Mouse (Mus musculus) embryo, embryonic 11.5 days (tissue): ENCODE results near the gene F10.
A peak's percentile ranks its signal among the peaks of the same experiment; 100 is the strongest.
"Not testable (repeated sequence)": the region's sequence is repeated elsewhere in the genome, so short reads cannot be mapped to it uniquely, and the experiment has no call there.

Source experiments
- DNase-seq: peaks from one replicate; pipeline ENCODE4 v3.0.0-alpha.2; 2012; ENCODE audit warnings: low read depth, low spot score

The F10 gene

DNA sequence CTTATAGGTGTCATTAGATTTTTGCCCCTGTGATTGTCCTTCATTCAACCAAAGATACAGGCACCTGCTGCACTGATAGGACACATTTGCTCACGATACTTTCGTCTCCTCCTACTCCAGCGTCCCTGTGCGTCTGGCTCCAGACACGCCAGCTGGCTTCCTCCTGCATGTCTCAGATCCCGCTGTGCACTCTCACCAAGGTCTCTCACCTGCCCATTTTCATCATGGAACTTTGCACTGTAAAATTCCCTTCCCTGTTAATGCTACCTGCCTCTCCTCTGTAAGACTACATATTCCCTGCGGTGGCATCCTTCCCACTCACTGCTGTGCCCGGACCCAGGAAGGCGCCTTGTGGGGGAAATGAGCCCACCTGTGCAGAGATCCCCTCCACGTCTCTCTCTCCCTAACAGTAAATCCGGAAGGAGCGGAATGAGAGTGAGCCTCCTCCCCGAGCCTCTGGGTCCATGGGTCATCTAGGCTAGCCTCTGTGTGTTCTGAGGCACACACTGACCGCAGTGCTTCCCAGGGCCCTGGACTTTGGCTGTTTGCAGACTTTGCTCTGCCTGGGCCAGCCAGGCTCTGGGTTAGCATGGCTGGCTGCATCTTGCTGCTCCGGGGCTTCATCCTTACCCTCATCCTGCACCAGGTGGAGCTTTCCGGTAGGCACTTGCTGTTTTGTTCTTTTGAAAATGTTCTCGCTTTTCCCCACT, 23.5 kb downstream of the F10 start, which contains the start of gene Proz:
Gene Proz, plus strand, starts transcription at position 474 of the 710 bp plus-strand sequence.
- DNase-seq = no peak

DNA sequence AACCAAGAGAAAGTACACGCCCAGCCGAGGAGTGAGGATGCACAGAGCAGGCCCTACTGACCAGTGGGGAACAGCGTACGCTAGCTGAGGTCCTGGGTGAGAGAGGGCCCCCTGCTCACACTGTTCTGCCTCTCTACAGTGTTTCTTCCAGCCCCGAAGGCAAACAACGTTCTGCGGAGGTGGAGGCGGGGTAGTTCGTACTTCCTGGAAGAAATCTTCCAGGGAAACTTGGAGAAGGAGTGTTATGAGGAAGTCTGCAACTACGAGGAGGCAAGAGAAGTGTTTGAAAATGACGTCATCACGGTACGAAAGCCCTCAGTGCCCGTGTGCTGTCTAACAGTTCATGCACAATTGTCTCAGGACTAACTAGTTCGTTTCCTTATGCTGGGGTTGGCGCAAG, 26.0 kb downstream of the F10 start:
- no peak for DNase-seq

- DNase-seq = no peak
These were observed 36.1 kb downstream of the F10 start for GRCm38 (mm10) chr8:13073255-13073654.

GRCm38 (mm10) chr8:13075044-13075443, 37.9 kb downstream of the F10 start:
- DNase-seq = no peak

DNA sequence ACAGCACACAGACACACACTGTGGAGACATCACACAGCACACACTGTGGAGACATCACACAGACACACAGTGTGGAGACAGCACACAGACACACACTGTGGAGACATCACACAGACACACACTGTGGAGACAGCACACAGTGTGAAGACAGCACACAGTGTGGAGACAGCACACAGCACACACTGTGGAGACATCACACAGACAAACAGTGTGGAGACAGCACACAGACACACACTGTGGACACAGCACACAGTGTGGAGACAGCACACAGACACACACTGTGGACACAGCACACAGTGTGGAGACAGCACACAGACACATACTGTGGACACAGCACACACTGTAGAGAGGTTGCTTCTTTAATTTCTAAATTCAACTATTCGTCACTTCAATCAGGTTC, 38.5 kb downstream of the F10 start:
- not testable (repeated sequence) for DNase-seq

GRCm38 (mm10) chr8:13077542-13077941, 40.4 kb downstream of the F10 start:
- no peak for DNase-seq

GRCm38 (mm10) chr8:13104691-13105086, 67.6 kb downstream of the F10 start:
- peak; percentile 77 for DNase-seq

DNA sequence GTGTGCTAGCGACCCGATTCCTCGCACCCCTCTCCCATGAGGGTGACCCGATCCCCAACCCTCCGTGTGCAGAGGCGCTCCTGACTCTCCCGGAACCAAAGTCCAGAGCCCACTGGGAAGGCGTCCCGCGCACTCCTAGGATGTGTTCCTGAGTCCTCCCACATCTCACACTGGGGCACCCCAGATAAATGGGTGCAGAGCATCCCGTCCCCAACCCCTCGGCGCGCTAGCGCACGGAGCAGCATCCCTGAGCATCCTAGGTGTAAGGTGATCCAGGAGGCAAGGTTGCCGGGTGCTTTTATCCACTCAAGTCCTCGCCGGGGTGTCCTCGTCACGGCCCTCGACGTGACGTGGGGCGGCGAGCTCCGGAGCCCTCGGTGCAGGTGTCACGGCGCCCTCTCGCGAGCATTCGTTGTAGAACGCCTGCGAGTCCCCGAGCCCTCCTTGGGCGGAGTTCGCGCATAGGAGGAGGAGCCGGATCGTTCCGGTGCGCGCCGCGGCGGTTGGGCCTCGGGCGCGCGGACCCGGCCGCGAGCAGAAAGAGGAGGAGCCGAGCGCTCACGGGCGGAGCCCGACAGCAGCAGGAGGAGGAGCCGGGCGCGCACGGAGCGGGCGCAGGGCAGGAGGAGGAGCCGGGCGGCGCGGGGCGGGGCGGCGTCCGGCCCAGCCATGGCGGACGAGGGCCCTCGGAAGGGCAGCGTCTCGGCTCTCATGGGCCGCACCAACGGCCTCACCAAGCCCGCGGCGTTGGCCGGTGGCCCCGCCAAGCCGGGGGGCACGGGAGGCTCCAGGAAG, 68.2 kb downstream of the F10 start, which contains the start of the genes Pcid2 and Cul4a:
Gene Pcid2, minus strand, starts transcription at position 373 of the 795 bp plus-strand sequence.
Gene Cul4a, plus strand, starts transcription at position 535 of the 795 bp plus-strand sequence.
- peak; percentile 96 for DNase-seq

DNA sequence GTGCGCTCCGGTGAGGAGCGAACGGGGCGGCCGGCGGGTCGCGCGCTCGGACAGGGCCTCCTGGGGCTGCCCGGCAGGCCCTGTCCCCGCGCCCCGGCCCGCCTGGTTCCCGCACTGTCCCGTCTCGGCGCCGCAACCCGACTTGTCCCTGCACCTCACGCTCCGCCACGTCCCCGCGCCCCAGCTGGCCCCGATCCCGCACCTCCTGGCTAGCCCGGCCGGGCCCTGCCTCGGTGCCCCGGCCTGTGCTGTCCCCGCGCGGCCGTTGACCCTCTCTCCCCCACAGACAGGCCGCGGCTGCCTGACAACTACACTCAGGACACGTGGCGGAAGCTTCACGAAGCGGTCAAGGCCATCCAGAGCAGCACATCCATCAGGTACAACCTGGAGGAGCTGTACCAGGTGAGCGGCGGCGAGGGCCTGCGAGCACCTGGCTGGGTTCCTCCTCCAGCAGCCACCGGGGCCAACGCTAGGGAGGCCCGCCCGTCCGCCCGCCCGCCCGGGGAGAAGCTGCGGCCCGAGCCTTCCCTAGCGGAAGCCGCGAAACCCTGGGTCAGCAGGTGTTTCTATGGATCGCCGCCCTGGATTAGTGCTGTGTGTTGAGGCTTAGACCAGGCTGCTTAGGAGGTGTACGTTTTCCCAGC, 68.9 kb downstream of the F10 start:
- no peak for DNase-seq
